Mouse (Mus musculus) cerebellum, adult (tissue): ENCODE results near the gene Cyp2d40.
"Not testable (repeated sequence)": the region's sequence is repeated elsewhere in the genome, so short reads cannot be mapped to it uniquely, and the experiment has no call there.

ENCODE experiments used
- ATAC-seq: cut with Nextera tagmentation; 2 replicates; pipeline ENCODE4 v1.9.2; 2017; ENCODE audit warnings: mild to moderate bottlenecking, moderate library complexity, mixed read lengths; ENCODE audit not compliant: insufficient number of reproducible peaks, low FRiP score, low TSS enrichment

Cyp2d40 gene

DNA sequence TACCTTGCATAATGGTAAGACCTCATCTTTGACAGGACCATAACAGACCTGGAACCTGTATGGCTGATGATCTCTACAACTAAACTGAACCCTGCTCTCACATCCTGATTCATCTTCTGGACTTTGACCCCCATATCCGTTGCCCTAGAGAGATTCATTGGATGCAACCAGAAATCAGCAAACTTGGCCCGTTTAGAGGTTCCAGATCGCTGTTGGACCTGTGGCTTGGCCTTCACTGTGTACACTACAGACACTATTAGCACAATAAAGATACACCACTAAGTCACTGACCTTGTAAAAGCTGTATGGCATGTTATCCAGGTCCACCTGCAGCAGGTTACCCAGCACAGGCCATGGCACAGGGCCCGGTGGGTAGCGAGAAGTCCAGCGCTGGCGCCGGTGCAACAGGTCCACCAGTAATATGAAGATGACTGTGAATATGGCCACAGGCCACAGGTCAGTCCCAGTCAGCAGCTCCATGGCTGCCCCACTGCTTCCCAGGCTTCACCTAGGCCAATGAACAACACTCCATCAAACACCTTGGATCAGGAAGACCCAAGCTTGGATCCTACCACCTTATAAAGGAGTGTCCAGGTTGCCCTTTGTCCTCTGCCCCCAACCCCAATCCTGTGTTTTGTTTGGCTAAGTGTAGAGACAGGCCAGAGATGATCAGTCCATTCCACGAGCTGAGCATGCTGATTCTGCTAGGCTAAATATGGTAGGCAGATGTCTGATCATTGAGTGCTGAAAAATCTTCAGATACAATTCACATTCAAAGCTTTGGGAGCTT, at the start of gene Cyp2d40:
Cyp2d40 (minus strand) TSS at position 553 of the 790 bp plus-strand sequence.
- ATAC-seq, result no peak

DNA sequence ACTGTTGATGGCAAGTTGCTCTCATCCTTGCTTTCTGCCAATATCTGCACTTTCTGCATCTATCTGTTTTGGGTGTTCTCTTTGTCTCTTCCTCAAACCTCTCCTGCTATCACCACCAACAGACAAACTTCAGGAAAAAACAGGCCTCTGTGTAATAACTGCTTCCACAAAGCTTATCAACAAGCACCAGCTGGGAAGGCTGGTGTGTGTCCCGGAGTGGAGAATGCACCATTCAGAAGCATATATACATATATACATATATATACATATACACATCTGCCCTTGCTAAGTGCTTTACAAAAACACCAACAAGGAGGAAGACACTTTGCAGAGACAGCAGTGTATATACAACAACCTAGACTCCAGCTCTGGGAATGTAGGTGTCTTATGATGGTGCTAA, 46.6 kb upstream of the Cyp2d40 start:
- no peak for ATAC-seq

DNA sequence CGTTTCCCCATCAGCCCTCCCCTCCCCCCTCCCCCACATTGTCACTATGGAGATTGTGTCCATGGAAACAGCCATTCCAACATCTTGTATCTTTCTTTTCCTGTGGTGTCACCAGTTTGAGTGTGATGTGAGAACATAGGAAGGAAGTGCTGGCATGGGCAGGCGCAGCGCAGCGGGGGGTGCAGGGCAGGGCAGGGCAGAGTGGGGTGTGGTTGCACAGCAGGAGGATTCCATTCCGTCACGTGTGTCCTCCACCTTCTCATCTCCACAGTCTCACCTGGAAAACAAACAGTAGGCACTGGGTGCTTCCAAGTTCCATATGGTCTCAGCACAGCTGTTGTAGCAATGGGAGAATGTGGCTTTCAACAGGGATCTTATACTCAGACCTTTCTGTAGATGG, 45.5 kb upstream of the Cyp2d40 start:
- no peak for ATAC-seq

DNA sequence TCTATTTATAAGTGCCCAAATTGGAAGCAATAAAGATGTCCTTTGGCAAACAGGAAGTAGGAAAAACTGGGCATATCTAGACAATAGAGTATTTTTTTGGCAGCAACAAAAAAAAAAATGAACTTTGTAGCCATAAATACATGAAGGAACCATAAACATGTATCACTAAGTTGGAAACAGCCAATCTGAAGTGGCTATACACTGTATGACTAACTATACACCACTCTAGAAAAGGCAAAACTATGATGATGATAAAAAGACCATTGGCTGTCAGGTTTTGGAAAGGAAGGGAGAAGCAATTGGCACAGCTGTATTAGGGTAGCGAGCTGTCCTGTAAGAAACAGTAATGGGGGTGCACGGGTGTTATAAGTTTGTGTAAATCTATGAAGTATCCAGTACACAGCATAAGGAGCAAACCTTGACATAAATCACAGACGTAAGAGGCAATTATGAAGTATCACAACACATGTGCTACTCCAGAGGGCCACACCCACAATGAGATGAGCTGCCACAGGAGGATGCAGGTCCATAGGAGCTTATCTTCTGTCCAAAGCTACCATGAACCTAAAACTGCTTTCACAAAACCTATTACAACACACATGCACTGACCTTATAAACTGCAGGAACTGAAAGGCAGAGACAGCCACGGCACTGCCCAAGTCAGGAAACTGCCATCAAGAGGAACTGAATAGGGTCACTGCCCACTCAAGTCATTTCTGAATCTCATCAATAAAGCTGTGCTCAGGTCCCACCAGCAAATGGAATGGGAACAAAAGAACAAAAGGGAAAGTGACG, 43.2 kb upstream of the Cyp2d40 start:
- ATAC-seq, result no peak

DNA sequence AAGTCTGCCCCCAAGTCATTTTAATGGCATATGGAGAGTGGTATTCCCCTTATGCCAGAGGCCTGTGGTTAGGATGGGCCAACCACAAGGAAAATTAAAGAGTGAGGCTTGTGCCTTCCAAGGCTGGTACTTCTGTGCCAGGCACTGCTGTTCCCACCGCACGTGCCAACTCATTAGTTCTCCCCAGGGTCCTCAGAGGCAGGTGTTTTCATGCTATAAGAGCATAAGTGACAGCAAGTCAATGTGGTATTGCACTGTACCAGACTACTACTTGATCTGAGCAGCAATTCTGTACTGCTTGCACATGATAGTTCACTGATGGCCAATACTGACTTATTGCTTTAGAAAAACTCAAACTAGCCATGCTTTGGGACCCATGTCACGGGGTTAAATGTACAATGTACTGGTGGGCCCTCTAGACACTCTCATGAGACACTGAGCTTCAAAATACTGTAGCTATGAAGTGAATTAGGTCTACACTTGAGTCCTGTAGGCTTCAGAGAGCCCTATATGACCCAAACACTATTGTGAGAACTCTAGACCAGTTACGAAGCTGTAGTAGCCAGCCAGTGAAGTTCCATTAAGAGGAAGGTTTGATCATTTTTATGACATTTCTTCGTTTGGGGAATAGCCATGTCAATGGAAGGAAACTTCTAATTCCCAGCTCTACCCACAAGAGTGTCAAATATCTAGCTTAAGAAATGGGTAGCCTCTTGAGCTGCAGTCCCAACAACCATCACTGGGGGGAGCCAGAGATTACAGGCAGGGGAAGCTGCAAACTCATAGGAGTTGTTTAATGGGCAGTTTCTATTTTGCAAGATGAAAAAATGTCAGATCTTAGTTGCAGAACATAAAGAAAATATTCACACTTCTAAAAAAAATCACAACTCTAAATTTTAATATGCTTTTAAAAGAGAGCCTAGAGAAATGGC, 41.0 kb upstream of the Cyp2d40 start:
- ATAC-seq, result no peak

DNA sequence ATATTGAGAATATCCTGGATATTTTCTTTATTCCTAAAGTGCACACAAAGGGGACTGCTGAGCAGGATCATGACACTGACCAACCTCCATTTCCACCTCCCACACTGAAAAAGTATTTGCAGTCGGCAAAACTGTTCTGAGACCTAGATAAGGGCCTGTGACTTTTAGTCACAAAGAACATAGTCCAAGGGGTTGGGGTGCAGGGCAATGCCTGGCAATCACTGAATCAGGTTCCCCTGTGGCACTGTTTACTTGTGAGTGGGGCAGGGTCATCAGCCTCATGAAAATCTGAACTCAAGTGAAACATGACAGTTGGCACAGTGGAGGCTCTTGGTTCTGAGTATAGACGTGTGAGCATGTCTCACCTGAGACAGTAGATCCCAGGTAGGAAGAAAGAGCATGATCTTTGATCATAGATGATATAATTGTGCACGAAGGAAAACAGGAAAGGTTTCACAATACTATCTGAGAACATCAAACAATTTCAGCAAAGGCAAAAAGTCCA, 32.0 kb upstream of the Cyp2d40 start:
- no peak for ATAC-seq

DNA sequence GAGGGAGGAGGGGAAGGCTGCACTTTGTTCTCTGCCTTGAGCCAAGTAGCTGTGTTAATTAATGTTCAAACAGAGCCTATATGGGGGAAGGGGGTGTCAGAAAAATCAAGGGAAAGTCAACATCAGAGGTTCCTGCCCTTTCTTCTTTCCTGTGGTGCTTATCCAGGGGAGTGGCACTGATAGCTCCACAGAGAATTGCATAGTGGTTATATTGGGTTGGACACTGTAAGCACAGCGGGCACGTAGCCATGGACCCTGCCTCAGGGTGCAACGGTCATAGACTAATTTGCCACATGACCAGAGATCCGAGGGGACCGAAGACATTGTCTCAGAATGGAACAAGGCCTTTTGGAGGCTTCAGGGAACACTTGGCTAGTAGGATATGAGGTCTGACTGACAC, 30.3 kb upstream of the Cyp2d40 start, which contains the start of gene Cyp2d26:
Cyp2d26 (minus strand) TSS at position 18 of the 400 bp plus-strand sequence.
- no peak for ATAC-seq

DNA sequence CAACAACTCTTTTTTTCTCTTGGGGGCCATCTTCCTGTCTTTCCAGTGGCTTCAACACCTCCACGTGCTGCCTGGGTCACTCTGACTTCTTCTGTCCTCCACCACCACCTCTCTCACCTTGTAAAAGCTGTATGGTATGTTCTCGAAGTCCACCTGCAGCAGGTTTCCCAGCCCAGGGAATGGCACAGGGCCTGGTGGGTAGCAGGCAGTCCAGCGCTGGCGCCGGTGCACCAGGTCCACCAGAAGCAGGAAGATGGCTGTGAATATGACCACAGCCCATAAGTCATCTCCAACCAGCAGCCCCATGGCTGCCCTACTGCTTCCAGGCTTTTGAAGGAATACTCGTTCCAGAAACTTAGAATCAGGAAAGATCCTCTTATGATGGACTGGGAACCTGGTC, 29.9 kb upstream of the Cyp2d40 start:
- no peak for ATAC-seq

DNA sequence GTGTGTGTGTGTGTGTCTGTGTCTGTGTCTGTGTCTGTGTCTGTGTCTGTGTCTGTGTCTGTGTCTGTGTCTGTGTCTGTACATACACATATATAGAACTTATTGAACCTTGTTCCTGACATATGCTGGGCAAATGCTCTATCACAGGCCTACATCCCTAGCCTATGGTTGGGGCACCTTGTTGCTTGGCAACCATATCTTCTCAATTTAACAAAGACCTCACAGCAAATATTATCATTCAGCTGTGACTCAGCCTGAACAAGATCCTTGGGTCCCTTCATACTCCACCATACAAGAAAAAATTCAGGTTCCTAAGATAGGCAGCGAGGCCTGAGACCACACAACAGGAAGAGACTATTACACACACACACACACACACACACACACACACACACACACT, 29.5 kb upstream of the Cyp2d40 start:
- ATAC-seq, result no peak

DNA sequence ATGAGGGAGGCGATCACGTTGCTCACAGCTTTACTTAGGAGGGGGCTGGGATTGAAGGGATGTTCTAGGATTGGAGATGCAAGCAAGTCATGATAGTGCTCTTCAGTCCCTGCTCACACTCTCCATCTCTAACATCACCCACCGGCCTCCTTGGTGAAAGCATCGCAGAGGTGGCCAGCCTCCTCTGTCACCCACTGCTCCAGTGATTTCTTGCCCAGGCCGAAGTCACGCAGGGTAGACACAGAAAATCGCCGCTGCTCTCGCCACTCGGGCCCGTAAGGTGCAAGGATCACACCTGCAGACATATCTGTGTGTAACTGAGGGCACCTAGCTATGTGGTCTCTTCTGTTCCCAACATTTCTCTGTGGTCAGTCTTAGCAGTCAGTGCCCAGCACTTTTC, 28.6 kb upstream of the Cyp2d40 start:
- no peak for ATAC-seq

DNA sequence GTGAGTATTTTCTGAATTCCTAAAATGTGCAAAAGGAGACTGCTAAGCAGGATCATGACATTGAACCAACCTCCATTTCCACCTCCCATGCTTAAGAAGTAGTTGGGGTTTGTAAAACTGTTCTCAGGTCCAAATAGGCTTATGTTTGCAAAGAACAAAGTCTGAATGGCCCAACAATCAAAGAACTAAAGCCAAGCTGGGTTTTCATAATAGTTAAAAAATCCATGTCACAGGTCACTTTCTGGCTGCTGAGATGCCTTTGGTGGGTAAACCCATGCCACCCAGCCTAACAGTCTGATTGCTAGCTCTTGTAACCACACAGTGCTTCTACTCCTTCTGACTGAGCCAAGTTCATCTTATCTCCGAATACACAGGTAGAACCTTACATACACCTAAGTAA, 20.6 kb upstream of the Cyp2d40 start:
- no peak for ATAC-seq

DNA sequence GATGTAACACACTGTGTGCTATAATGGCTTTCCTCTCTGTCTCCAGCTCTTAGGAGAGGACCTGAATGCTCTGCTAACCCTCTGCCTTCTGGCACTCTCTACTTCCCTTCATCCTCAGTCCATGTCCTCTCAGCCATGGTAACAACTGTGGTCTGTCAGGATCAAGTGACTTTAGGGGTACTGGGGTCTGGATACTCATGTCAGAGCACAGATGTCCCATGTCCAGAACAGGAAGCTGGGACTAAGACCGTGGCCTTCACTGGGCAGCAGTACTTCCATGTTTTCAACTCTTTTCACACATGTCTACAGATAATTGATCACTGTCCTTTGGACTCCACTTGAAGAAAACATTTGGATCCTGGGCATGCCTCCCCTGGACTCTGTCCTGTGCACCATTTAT, 19.8 kb upstream of the Cyp2d40 start:
- no peak for ATAC-seq

DNA sequence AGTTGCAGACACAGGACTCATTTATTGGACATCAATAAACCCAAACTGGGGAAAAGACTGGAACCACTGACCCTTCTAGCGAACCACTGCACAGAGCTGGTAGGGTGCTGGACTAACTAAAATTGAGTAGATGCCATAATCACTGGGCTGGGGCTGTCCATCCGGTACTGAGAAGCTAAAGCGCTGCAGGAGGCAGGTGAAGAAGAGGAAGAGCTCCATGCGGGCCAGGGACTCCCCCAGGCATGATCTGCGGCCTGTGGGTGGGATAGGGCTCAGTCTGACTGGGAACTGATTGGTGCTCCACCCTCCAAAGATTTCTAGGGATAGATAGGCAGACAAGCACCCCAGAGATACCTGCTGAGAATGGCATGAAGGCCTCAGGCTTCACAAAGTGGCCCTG, 13.9 kb upstream of the Cyp2d40 start:
- not testable (repeated sequence) for ATAC-seq

DNA sequence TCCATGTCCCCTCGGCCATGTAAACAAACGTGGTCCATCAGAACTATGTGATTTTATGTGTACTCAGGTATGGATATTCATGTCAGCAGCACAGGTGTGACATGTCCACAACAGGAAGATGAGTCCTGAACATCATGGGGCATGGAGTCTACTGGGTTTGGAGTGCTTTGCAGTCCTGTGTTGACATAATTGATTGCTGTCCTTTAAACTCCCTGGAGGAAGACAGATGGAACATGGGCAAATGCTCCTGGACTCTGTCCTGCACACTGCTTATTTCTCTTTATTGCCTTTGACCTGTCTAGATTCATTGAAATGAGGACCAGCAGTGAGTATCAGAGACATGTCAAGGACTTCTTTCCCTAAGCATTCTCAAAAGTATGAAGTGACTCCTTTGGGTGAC, 2.0 kb upstream of the Cyp2d40 start:
- no peak for ATAC-seq

DNA sequence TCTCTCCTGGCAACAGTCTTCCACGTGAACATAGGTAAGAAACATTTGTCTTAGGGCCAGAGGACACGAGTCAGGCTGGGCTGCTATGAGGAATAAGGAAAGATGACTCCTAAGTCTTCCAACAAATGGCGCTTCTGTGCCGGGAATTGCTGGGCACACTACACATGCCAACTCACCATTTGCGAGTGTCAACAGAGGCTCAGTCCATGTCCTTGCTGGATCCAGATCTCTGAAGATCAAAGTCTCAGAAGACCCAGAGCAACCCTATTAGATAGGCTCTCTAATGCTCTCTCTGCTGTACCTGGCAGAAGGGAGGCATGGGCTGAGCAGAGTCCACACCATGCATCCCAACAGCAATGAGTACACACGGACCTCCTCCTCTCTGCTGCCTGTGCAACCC, 898 bp upstream of the Cyp2d40 start:
- no peak for ATAC-seq

DNA sequence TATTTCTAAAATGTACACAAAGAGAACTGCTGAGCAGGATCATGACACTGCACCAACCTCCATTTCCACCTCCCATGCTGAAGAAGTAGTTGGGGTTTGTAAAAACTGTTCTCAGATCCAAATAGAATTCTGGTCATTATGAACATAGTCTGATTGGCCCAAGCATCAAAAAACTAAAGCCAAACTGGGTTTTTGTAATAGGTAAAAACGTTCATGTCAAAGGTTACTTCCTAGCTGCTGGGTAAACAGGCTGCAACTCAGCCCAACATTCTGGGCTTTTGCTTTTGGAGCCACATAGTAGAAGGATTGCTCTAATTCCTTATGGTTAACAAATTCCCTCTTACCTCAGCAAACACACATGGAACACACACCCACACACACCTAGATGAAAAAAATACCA, 15.8 kb downstream of the Cyp2d40 start:
- no peak for ATAC-seq

DNA sequence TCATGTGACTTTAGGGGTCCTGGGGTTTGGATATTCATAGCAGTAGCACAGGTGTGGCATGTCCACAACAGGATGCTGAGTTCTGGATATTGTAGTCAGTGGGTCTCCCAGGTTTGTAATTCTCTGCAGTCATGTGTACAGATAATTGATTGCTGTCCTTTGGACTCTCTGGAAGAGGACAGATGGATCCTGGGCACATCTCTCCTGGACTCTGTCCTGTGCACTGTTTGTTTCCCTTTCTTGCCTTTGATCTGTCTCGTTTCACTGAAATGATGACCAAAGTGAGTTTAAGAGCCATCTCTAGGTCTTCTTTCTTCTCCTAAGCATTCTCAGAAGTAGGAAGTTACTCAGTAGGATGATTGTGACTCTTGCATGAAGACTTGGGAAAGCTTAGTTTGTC, 16.5 kb downstream of the Cyp2d40 start:
- no peak for ATAC-seq

DNA sequence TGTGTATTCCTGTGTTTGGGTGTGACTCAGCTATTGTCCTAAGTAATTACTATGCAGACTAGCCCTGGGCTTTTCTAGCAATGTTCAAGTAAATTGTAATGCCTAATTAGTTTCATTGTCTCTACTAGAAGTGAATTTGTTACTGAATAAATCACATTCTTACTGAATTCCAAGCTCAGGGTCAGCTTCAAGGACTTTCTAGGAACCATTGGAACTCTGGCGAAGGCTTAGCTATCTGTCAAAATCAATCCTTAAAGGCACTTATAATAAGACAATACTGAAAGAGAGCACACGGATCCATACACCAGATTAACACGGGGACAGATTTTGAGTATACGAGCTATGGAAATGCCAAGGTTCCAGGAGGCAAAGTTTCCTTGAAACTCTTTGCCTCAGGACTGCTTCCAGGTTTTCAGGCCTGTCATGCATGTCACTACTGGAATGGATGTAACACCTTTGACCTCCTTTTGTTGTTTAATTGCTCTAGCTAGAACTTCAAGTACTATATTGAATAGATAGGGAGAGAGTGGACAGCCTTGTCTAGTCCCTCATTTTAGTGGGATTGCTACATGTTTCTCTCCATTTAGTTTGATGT, 30.6 kb downstream of the Cyp2d40 start:
- ATAC-seq, result not testable (repeated sequence)
